Mouse (Mus musculus) small intestine, adult 2 months (tissue): ENCODE data around the gene Fam193b.

Experiments
- CTCF ChIP-seq: fragments of 200-500 bp; IDR thresholded peaks from 2 replicates; pipeline ENCODE4 v1.5.1; 2012; ENCODE audit warnings: low read depth, mild to moderate bottlenecking, control low read depth, inconsistent platforms, low read length, moderate library complexity, mixed read lengths; ENCODE audit not compliant: insufficient replicate concordance, insufficient read length; ENCODE audit errors: extremely low read depth
- POLR2A ChIP-seq: fragments of 200-500 bp; IDR thresholded peaks from 2 replicates; pipeline ENCODE4 v1.6.1; 2012; ENCODE audit warnings: low read depth, mild to moderate bottlenecking, control low read depth, inconsistent platforms, low read length, moderate library complexity

DNA sequence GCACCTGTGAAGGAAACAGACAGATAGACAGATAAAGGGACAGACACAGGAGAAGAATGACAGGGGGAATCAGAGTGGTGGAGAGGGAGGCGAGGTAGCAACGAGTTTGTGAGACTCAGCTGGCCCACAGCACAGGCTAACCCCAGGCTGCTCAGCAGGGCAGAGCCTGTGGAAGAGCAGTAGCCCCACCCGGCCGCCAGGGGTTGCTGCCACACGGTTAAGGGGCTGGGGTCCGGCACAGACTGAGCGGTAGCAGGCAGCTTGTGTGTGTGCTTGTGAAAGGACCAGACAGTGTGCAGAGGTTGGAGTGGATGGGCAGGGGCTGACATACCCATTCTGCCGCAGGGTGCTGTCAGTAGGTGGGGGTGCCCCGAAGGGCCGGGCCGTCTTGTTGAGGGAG is 63.0 kb downstream of the Fam193b start:
- TF ChIP-seq CTCF (no peak), POLR2A (no peak)
